Mouse (Mus musculus) right cerebral cortex, postnatal 10 days (tissue): ENCODE data around the gene Snf8.

Experiments used
- DNase-seq, 2 experiments: peaks; one replicate each; pipeline ENCODE4 v3.0.0; 2021; ENCODE audit warnings: low spot score in 2 of 2

The Snf8 gene

GRCm38 (mm10) chr11:96034596-96035052 is at the start of gene Snf8:
Snf8 (plus strand) TSS chr11:96034885.
- peak; percentile 97 for DNase-seq

- DNase-seq: no peak
These were observed 46.7 kb upstream of the Snf8 start for GRCm38 (mm10) chr11:95987854-95988447.

GRCm38 (mm10) chr11:95988533-95988932 is 46.2 kb upstream of the Snf8 start:
- peak; percentile 49 to 64 for DNase-seq

- DNase-seq: no peak
These were observed 44.8 kb upstream of the Snf8 start for GRCm38 (mm10) chr11:95989864-95990263.

- DNase-seq: no peak
These were observed 44.3 kb upstream of the Snf8 start for GRCm38 (mm10) chr11:95990431-95990830.

- DNase-seq: peak; percentile 36 to 62
These were observed 43.6 kb upstream of the Snf8 start for GRCm38 (mm10) chr11:95990886-95991708.

GRCm38 (mm10) chr11:95994151-95994550 is 40.5 kb upstream of the Snf8 start:
- no peak for DNase-seq

GRCm38 (mm10) chr11:96003100-96003900 is 31.4 kb upstream of the Snf8 start:
- no peak for DNase-seq

GRCm38 (mm10) chr11:96003969-96004792 is 30.5 kb upstream of the Snf8 start:
- peak in 1 of 2 experiments; percentile 25 for DNase-seq

GRCm38 (mm10) chr11:96004793-96005402 is 29.8 kb upstream of the Snf8 start:
- DNase-seq: no peak

GRCm38 (mm10) chr11:96005403-96006271 is 29.0 kb upstream of the Snf8 start, which contains the start of gene Igf2bp1:
Igf2bp1 (minus strand) TSS chr11:96005940.
- peak in 1 of 2 experiments; percentile 29 for DNase-seq

GRCm38 (mm10) chr11:96006367-96006851 is 28.3 kb upstream of the Snf8 start:
- peak in 1 of 2 experiments; percentile 24 for DNase-seq

- DNase-seq: peak in 1 of 2 experiments; percentile 32
These were observed 27.7 kb upstream of the Snf8 start for GRCm38 (mm10) chr11:96006852-96007515.

- no peak for DNase-seq
These were observed 27.0 kb upstream of the Snf8 start for GRCm38 (mm10) chr11:96007516-96008235.

- DNase-seq: no peak
These were observed 25.9 kb upstream of the Snf8 start for GRCm38 (mm10) chr11:96008827-96009226.

- DNase-seq: no peak
These were observed 22.7 kb upstream of the Snf8 start for GRCm38 (mm10) chr11:96011982-96012381.

GRCm38 (mm10) chr11:96015421-96015820 is 19.3 kb upstream of the Snf8 start:
- no peak for DNase-seq

GRCm38 (mm10) chr11:96017941-96018351 is 16.7 kb upstream of the Snf8 start:
- no peak for DNase-seq
